Mouse (Mus musculus) cortical plate, adult 2 months (tissue): ENCODE results near the gene Ccni.

Experiments used
- CTCF ChIP-seq: fragments of 200-500 bp; IDR thresholded peaks from 2 replicates; pipeline ENCODE4 v1.5.1; 2011; ENCODE audit warnings: mild to moderate bottlenecking, control low read depth, low read length; ENCODE audit not compliant: insufficient read depth; ENCODE audit errors: extremely low read depth
- POLR2A ChIP-seq: fragments of 200-500 bp; IDR thresholded peaks from 2 replicates; pipeline ENCODE4 v1.6.1; 2011; ENCODE audit warnings: mild to moderate bottlenecking, low read length, control low read depth; ENCODE audit not compliant: insufficient read depth; ENCODE audit errors: extremely low read depth

DNA sequence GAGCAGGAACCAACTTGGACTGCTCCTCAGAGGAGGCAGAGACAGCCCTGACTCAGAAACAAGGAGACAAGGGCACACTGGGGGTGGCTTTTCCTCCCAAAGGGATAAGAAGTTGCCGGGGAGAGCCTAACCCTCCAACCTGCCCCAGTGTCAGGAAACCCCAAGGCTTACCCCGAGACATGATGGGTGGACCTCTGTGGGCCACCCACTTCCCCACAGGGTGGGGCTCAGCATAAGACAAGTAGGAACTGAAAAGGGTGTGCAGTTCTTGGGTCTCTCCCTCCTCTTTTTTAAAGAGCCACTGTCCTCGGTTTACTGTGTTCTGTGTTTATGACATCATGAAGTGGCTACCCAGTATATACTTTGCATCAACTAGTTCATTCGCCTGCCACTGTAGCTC lies 53.8 kb downstream of the Ccni start:
- TF ChIP-seq POLR2A = no peak
- no peak for TF ChIP-seq CTCF
